Mouse (Mus musculus) limb, embryonic 12.5 days (tissue): ENCODE data around the gene Gm4763. TPM values are rescaled to one million over a fixed set of nuclear protein-coding genes. Genes with fewer than 3 reads are reported as not detected.
"Not testable (repeated sequence)": the region's sequence is repeated elsewhere in the genome, so short reads cannot be mapped to it uniquely, and the experiment has no call there.

Experiments used
- ATAC-seq: fragments of 200-750 bp; cut with Nextera tagmentation; 2 replicates; pipeline ENCODE4 v1.8.0; 2017; ENCODE audit warnings: low read depth, moderate TSS enrichment; ENCODE audit not compliant: insufficient number of reproducible peaks, insufficient read depth, low FRiP score, low TSS enrichment
- H3K27ac ChIP-seq: fragments of 300-500 bp; sonication (generic); 2 replicates; pipeline ENCODE4 v1.5.1; 2016; ENCODE audit warnings: mild to moderate bottlenecking, moderate library complexity
- H3K27me3 ChIP-seq: fragments of 300-500 bp; sonication (generic); 2 replicates; pipeline ENCODE4 v1.6.1; 2016; ENCODE audit warnings: mild to moderate bottlenecking, moderate library complexity
- H3K36me3 ChIP-seq: fragments of 300-500 bp; sonication (generic); 2 replicates; pipeline ENCODE4 v1.6.1; 2016; ENCODE audit warnings: mild to moderate bottlenecking, moderate library complexity
- H3K4me1 ChIP-seq: fragments of 300-500 bp; sonication (generic); replicated peaks from 2 replicates; pipeline ENCODE4 v1.6.1; 2016
- H3K4me2 ChIP-seq: fragments of 300-500 bp; sonication (generic); 2 replicates; pipeline ENCODE4 v1.6.1; 2016; ENCODE audit warnings: mild to moderate bottlenecking, moderate library complexity
- H3K4me3 ChIP-seq: fragments of 300-500 bp; sonication (generic); replicated peaks from 2 replicates; pipeline ENCODE4 v1.5.1; 2016; ENCODE audit warnings: mild to moderate bottlenecking
- H3K9ac ChIP-seq: fragments of 300-500 bp; sonication (generic); replicated peaks from 2 replicates; pipeline ENCODE4 v1.6.1; 2016; ENCODE audit warnings: mild to moderate bottlenecking, moderate library complexity
- H3K9me3 ChIP-seq: fragments of 300-500 bp; sonication (generic); 2 replicates; pipeline ENCODE4 v1.6.1; 2016; ENCODE audit warnings: mild to moderate bottlenecking, moderate library complexity
- WGBS: fragments of 180-500 bp; shearing (Covaris S2); methylation state at CpG from one replicate; pipeline ENCODE4 v1.1.7; 2016; 5-methylcytosine and 5-hydroxymethylcytosine counted together
- polyA plus RNA-seq: library from polyadenylated mRNA; unstranded; fragments of >200 nt; fragmentation: Nextera tagmentation; extraction: Ambion mirVana; gene quantifications from 2 replicates; pipeline ENCODE4 v1.2.1, GENCODE M21; 2016

Gm4763 gene
- polyA plus RNA-seq, 1 experiment from 2014 or later = not detected

DNA sequence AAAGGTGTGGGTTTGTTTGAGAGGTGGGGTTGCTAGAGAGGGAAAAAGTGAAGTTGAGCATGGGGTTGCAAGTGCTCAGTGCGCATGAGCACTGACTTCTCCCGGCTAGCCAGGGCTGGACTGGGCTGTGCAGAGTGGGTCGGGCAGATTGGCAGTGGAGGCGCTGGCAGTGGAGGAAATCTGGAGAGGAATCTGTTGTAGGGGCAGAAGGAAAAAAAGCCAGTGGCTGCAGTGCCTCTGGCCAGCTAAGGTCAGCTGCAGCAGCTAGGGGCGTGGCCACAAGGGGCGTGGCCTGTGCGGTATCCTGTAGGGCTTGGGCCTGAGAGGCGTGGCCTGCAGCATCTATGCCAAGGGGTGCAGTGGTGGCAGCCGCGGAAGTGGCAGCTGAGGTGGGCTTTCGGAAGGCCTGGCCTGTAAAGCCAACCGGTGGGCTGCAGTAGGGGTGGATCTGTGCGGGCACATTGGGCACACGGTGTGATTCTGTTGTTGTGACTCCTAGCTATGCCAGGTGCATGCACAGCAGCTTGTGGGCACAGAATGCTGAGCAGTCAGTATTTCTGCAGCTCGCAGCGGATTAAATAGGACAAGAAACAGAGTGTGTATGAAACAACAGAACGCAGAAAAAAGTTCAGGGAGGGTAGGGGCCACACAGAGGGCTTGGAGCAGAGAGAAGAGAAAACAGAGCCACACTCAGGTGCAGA lies 9.4 kb upstream of the Gm4763 start:
- Histone ChIP-seq H3K4me1 (no peaks in the 10 kb centered on the region; the same call in 1 of the 2 replicates), H3K9me3 (no peaks in the 10 kb centered on the region), H3K9ac (no peak overlapping the region; the same call in 1 of the 2 replicates), H3K27ac (no peak overlapping the region), H3K4me2 (peak overlapping the region; percentile 30), H3K36me3 (no peaks in the 10 kb centered on the region), H3K27me3 (peaks cover 3% of the 10 kb centered on the region), H3K4me3 (no peak overlapping the region)
- no peak for ATAC-seq
- 17% methylated on average over 17 of the region's 17 CpGs for WGBS

DNA sequence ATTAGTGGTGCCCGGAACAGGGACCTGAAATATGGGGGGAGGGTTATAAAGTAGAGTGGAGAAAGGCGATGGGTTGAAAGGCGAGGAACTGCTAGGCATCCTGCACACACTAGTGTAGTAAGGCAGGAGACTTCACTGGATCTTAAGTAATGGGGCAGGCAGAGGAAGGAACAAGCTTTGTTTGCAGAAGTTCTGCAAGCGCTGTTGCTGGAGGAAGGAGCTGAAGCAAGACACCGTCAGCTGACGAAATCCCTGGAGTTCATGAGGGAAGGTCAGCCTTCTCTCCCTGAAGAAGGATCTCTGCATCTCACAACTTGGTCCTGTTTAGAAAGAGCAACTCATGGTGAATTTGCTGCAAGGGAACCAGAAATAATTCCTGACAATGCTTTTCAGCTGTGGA lies 11.7 kb downstream of the Gm4763 start:
- Histone ChIP-seq H3K27me3 (no peaks in the 10 kb centered on the region), H3K4me3 (no peak overlapping the region)

DNA sequence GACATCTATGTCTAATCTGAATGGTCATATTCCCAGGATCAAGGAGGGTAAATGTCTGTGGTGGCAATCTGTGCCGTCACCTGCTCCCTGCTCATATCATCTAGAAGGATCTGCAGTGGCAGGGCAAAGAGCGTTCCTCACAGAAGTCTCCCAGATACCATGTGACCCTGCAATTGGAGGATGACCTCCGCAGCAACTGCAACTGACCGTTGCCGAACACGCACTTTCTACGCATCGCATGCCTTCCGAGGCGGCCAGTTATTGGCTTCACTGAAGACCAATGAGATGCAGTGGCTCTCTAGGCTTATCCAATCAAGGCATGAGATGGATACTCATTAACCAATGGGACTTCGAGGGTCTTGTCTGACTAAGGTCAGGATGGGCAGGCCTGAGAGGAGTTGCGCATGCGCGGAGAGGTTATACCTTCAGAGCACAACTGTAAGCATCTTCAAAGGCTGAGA lies 17.8 kb downstream of the Gm4763 start, which contains the start of gene BC049730:
Gene BC049730, plus strand, starts transcription at position 411 of the 461 bp plus-strand sequence.
- Histone ChIP-seq H3K4me2 (no peak within 1 kb of the TSS), H3K9ac (no peak within 1 kb of the TSS), H3K27ac (no peak within 1 kb of the TSS), H3K36me3 (no peaks in the 10 kb centered on the region), H3K27me3 (no peaks in the 10 kb centered on the region), H3K4me1 (no peaks in the 10 kb centered on the region), H3K4me3 (no peak within 1 kb of the TSS), H3K9me3 (no peaks in the 10 kb centered on the region)
- ATAC-seq = no peak
- WGBS = 93% methylated on average over 14 of the region's 14 CpGs

More for the DNA sequence above, 11.7 kb downstream of the Gm4763 start:
- ATAC-seq = no peak
- no peak overlapping the region for H3K4me2 ChIP-seq
- H3K36me3 ChIP-seq = no peaks in the 10 kb centered on the region
- H3K4me1 ChIP-seq = no peaks in the 10 kb centered on the region
- no peak overlapping the region for H3K9ac ChIP-seq
- H3K27ac ChIP-seq = no peak overlapping the region
- WGBS = 78% methylated on average over 6 of the region's 6 CpGs
- H3K9me3 ChIP-seq = no peaks in the 10 kb centered on the region

GRCm38 (mm10) chr7:24702841-24703240 lies 23.9 kb downstream of the Gm4763 start:
- H3K36me3 ChIP-seq, H3K9ac ChIP-seq, ATAC-seq, H3K9me3 ChIP-seq, H3K4me1 ChIP-seq, H3K4me2 ChIP-seq, H3K4me3 ChIP-seq, H3K27ac ChIP-seq, H3K27me3 ChIP-seq: not testable (repeated sequence)
- WGBS = 77% methylated on average over 9 of the region's 9 CpGs

- H3K4me3 ChIP-seq, H3K9ac ChIP-seq, H3K27ac ChIP-seq, H3K9me3 ChIP-seq, H3K27me3 ChIP-seq, H3K4me2 ChIP-seq, H3K36me3 ChIP-seq, H3K4me1 ChIP-seq, ATAC-seq: not testable (repeated sequence)
- WGBS = 84% methylated on average over 4 of the region's 4 CpGs
Observed at GRCm38 (mm10) chr7:24697891-24698290, 28.8 kb downstream of the Gm4763 start.

DNA sequence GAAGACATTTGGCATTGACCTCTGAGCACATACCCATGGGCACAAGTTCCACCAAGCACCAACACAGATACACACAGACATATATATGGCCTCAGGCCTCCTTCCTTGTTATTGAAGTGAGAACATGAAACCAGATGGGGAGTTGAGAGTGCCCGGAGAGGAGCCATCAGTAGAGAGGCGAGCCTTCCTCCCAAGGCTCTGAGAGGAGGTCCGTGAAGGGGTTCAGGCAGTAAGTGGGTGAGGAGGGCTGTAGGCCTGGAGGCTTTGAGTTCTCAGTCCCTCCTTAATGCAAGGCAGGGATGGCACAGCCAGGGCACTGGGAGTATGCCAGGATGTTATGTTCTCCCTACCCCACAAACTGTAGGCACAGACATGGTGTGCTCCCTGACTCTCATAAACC lies 34.0 kb downstream of the Gm4763 start:
- not testable (repeated sequence) for H3K27ac ChIP-seq, H3K4me3 ChIP-seq, ATAC-seq, H3K4me2 ChIP-seq, H3K9me3 ChIP-seq, H3K27me3 ChIP-seq, H3K9ac ChIP-seq, H3K4me1 ChIP-seq, H3K36me3 ChIP-seq
- WGBS = 85% methylated on average over 3 of the region's 3 CpGs

DNA sequence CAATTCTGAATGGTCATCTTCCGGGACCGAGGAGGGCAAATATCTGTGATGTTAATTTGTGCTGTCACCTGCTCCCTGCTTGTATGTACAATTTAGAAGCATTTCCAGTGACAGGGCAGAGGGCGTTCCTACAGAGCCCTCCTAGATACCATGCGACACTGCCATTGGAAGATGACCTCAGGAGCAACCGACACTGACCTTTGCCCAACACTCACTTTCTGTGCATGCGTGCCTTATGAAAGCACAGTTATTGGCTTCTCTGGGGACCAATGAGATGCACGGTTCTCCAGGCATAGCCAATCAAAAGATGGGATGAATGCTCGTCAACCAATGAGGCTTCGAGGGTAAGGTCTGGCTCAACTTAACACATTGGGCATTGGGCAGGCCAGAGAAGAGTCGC lies 39.2 kb downstream of the Gm4763 start:
- not testable (repeated sequence) for H3K27ac ChIP-seq, H3K27me3 ChIP-seq, H3K4me1 ChIP-seq, H3K36me3 ChIP-seq, H3K9ac ChIP-seq, ATAC-seq, H3K4me2 ChIP-seq, H3K4me3 ChIP-seq, H3K9me3 ChIP-seq
- WGBS = 91% methylated on average over 10 of the region's 10 CpGs

- H3K9me3 ChIP-seq, H3K36me3 ChIP-seq, H3K4me1 ChIP-seq, H3K4me3 ChIP-seq, ATAC-seq, H3K4me2 ChIP-seq, H3K27me3 ChIP-seq, H3K27ac ChIP-seq, H3K9ac ChIP-seq: not testable (repeated sequence)
- WGBS = 72% methylated on average over 7 of the region's 7 CpGs
Observed at GRCm38 (mm10) chr7:24684121-24684520, 42.6 kb downstream of the Gm4763 start.

GRCm38 (mm10) chr7:24676575-24676974 lies 50.1 kb downstream of the Gm4763 start, which contains the start of gene Tex101:
Tex101 (minus strand) TSS chr7:24676675.
- H3K27me3 ChIP-seq = no peaks in the 10 kb centered on the region
- H3K4me1 ChIP-seq = no peaks in the 10 kb centered on the region
- no peaks in the 10 kb centered on the region for H3K9me3 ChIP-seq
- no peak for ATAC-seq
- no peaks in the 10 kb centered on the region for H3K36me3 ChIP-seq
- no peak within 1 kb of the TSS for H3K9ac ChIP-seq
- no peak within 1 kb of the TSS for H3K27ac ChIP-seq
- H3K4me2 ChIP-seq = no peak within 1 kb of the TSS
- no peak within 1 kb of the TSS for H3K4me3 ChIP-seq
- WGBS = 90% methylated on average over 9 of the region's 9 CpGs

GRCm38 (mm10) chr7:24671944-24672439 lies 54.7 kb downstream of the Gm4763 start:
- H3K4me2 ChIP-seq = no peak overlapping the region
- H3K4me3 ChIP-seq = no peak overlapping the region
- H3K27ac ChIP-seq = no peak overlapping the region
- no peaks in the 10 kb centered on the region for H3K36me3 ChIP-seq
- H3K4me1 ChIP-seq = no peaks in the 10 kb centered on the region
- ATAC-seq = no peak
- H3K27me3 ChIP-seq = no peaks in the 10 kb centered on the region
- no peaks in the 10 kb centered on the region for H3K9me3 ChIP-seq
- 89% methylated on average over 23 of the region's 23 CpGs for WGBS
- H3K9ac ChIP-seq = no peak overlapping the region
